Mouse (Mus musculus): ENCODE data around the gene Shank2. TPM values are rescaled to one million over a fixed set of nuclear protein-coding genes. Genes with fewer than 3 reads are reported as not detected.

Shank2 gene
- total RNA-seq, 1 experiment, result 0.94 TPM

DNA sequence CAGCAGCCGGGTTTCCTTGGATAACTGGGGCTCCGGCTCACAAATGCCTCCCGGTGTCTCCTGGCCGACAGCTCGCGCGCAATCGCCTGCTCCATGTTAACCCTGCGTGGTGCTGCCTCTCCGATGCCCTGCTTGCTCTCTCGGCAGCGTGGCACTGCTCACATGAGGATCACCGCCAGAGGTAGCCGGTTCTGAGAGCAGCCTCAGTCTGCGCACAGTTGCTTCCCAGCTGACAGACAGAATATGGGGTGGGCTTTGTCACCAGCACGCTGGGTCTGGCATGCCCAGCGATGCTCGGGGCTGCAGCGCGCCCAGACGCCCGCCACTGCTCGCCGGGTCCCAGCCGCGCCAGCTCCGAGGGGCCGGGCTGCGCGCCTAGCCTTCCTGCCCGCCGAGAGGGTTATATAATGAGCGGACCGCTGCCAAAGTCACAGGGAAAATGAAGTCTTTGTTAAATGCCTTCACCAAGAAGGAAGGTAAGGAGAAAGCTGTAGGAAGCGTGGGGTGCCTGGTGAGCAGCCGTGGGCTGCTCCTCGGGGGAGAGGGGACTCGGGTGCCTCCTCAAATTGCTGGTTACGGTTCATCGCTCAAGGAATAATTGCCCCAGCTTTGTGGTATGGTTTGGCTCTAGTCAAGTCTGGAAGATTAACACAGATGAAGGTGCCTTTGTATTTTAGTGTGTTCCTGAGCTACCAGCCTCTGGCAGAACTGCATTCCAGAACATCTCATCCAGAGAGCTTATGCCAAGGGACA is 173.9 kb downstream of the Shank2 start:
- Histone ChIP-seq H3K9ac (ENCODE audit: insufficient read depth, low read depth, low read length, poor library complexity, severe bottlenecking) (peak overlapping the region; percentile 42), H3K4me1 (ENCODE audit: control insufficient read depth in 2 of 2, insufficient read depth in 2 of 2, low read length in 2 of 2, poor library complexity in 1 of 2) (no peaks in the 10 kb centered on the region), H3K4me3 (ENCODE audit: insufficient read depth in 1 of 2, low read depth in 1 of 2, low read length in 2 of 2, poor library complexity in 1 of 2, severe bottlenecking in 1 of 2) (peak overlapping the region; percentile 57 to 62), H3K27ac (ENCODE audit: insufficient read depth, low read depth, low read length, poor library complexity, severe bottlenecking) (no peak overlapping the region), H3K9me3 (ENCODE audit: control insufficient read depth, insufficient read depth, low read depth, low read length) (no peaks in the 10 kb centered on the region), H3K36me3 (ENCODE audit: control insufficient read depth, insufficient read depth, low read length, poor library complexity, severe bottlenecking) (no peaks in the 10 kb centered on the region)
- in situ Hi-C loops (cut with MboI; ENCODE audit: low sequenced_read_pairs in 2 of 2, unreplicated experiment in 2 of 2), result no loop called here
- TF ChIP-seq MAFK (IDR thresholded peaks at IDR 0.05; ENCODE audit: insufficient read depth, low read depth, low read length), result no peak
- no peak for TF ChIP-seq ZC3H11A (IDR thresholded peaks at IDR 0.05; ENCODE audit: borderline replicate concordance, low read depth, low read length)
- TF ChIP-seq ZNF384 (IDR thresholded peaks at IDR 0.05; ENCODE audit: low read depth, low read length), result no peak
- TF ChIP-seq HCFC1 (IDR thresholded peaks at IDR 0.05; ENCODE audit: borderline replicate concordance, insufficient read depth, low read length), result no peak
- TF ChIP-seq CHD2 (IDR thresholded peaks at IDR 0.05; ENCODE audit: low read depth, low read length), result no peak
- DNase-seq (ENCODE audit: low read depth, low spot score), result no peak

DNA sequence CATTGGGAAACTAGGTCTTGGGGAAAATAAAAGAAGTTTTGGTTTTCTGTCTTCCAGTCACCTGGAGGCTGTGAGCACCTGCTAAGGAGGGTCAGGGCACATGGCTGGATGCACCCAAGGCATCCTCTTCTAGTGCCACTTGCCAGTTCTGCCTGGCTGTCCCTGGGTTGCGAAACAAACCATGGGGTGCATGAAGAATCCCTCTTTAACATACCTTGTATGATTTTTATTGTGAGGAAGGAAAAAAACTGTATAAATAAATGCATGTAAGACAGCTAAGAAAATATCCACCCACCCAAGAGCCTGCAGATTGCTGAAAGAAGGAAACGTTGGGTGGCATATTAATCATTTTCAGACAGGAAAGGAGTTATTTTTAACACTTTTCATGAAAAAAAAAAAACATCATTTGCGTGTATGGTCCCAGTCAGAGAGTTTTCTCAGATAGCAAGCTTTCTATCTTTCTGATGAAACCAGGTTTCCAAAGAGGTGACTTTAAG is 174.6 kb downstream of the Shank2 start:
- TF ChIP-seq HCFC1 (IDR thresholded peaks at IDR 0.05; ENCODE audit: borderline replicate concordance, insufficient read depth, low read length) (no peak), ZC3H11A (IDR thresholded peaks at IDR 0.05; ENCODE audit: borderline replicate concordance, low read depth, low read length) (no peak), MAFK (IDR thresholded peaks at IDR 0.05; ENCODE audit: insufficient read depth, low read depth, low read length) (no peak), CHD2 (IDR thresholded peaks at IDR 0.05; ENCODE audit: low read depth, low read length) (no peak), ZNF384 (IDR thresholded peaks at IDR 0.05; ENCODE audit: low read depth, low read length) (no peak)
- in situ Hi-C loops (cut with MboI; ENCODE audit: low sequenced_read_pairs in 2 of 2, unreplicated experiment in 2 of 2), result no loop called here
- no peak overlapping the region for H3K9ac ChIP-seq (ENCODE audit: insufficient read depth, low read depth, low read length, poor library complexity, severe bottlenecking)
- H3K4me1 ChIP-seq (ENCODE audit: control insufficient read depth in 2 of 2, insufficient read depth in 2 of 2, low read length in 2 of 2, poor library complexity in 1 of 2), result no peaks in the 10 kb centered on the region
- no peak overlapping the region for H3K4me3 ChIP-seq (ENCODE audit: insufficient read depth in 1 of 2, low read depth in 1 of 2, low read length in 2 of 2, poor library complexity in 1 of 2, severe bottlenecking in 1 of 2)
- no peaks in the 10 kb centered on the region for H3K36me3 ChIP-seq (ENCODE audit: control insufficient read depth, insufficient read depth, low read length, poor library complexity, severe bottlenecking)
- no peak overlapping the region for H3K27ac ChIP-seq (ENCODE audit: insufficient read depth, low read depth, low read length, poor library complexity, severe bottlenecking)
- no peak for DNase-seq (ENCODE audit: low read depth, low spot score)
- H3K9me3 ChIP-seq (ENCODE audit: control insufficient read depth, insufficient read depth, low read depth, low read length), result no peaks in the 10 kb centered on the region

DNA sequence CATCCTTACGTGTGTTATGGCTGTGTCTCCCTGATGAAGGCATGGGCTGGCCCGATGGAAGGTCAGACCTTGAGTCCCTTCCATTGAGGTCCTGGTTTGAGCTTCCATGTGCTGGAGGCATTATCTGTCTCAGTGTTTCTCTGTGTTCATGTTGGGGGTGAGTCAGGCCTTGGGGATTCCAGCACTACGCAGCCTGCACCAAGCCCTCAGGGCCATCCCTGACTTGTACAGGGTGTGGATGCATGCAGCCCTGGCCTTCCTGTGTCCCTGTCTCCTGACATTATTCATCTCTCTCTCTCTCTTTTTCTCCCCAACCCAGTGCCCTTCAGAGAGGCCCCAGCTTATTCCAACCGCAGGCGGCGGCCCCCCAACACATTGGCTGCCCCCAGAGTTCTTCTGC is 177.7 kb downstream of the Shank2 start:
- Histone ChIP-seq H3K4me1 (ENCODE audit: control insufficient read depth in 2 of 2, insufficient read depth in 2 of 2, low read length in 2 of 2, poor library complexity in 1 of 2) (no peaks in the 10 kb centered on the region), H3K9me3 (ENCODE audit: control insufficient read depth, insufficient read depth, low read depth, low read length) (no peaks in the 10 kb centered on the region), H3K9ac (ENCODE audit: insufficient read depth, low read depth, low read length, poor library complexity, severe bottlenecking) (no peak overlapping the region), H3K4me3 (ENCODE audit: insufficient read depth in 1 of 2, low read depth in 1 of 2, low read length in 2 of 2, poor library complexity in 1 of 2, severe bottlenecking in 1 of 2) (no peak overlapping the region), H3K27ac (ENCODE audit: insufficient read depth, low read depth, low read length, poor library complexity, severe bottlenecking) (no peak overlapping the region), H3K36me3 (ENCODE audit: control insufficient read depth, insufficient read depth, low read length, poor library complexity, severe bottlenecking) (no peaks in the 10 kb centered on the region)
- no peak for DNase-seq (ENCODE audit: low read depth, low spot score)
- TF ChIP-seq CHD2 (IDR thresholded peaks at IDR 0.05; ENCODE audit: low read depth, low read length) (no peak), ZNF384 (IDR thresholded peaks at IDR 0.05; ENCODE audit: low read depth, low read length) (no peak), HCFC1 (IDR thresholded peaks at IDR 0.05; ENCODE audit: borderline replicate concordance, insufficient read depth, low read length) (no peak), MAFK (IDR thresholded peaks at IDR 0.05; ENCODE audit: insufficient read depth, low read depth, low read length) (no peak), ZC3H11A (IDR thresholded peaks at IDR 0.05; ENCODE audit: borderline replicate concordance, low read depth, low read length) (no peak)
- in situ Hi-C loops (cut with MboI; ENCODE audit: low sequenced_read_pairs in 2 of 2, unreplicated experiment in 2 of 2), result no loop called here

DNA sequence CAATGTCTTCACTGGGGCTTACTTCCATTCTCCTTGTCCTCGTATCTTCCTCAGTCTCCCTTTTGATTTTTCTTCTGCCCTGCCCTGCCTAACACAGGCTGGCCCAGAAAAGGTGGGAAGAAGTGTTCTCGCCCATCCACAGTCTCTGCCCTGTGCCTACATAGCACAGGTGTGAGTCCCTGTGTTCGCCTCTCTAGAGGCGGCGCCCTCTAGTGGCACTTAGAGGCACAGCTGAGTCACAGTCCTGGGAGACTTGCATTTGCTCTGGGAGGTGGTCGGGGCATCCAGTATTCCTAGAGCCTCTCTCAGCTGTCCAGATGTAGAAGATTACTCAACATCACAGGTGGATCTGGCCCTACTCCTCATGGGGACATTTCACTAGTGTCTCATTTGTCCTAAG is 179.2 kb downstream of the Shank2 start:
- Histone ChIP-seq H3K27ac (ENCODE audit: insufficient read depth, low read depth, low read length, poor library complexity, severe bottlenecking) (no peak overlapping the region), H3K4me1 (ENCODE audit: control insufficient read depth in 2 of 2, insufficient read depth in 2 of 2, low read length in 2 of 2, poor library complexity in 1 of 2) (no peaks in the 10 kb centered on the region)
- peak; percentile 62 for DNase-seq (ENCODE audit: low read depth, low spot score)

More for the DNA sequence above, 179.2 kb downstream of the Shank2 start:
- no peaks in the 10 kb centered on the region for H3K36me3 ChIP-seq (ENCODE audit: control insufficient read depth, insufficient read depth, low read length, poor library complexity, severe bottlenecking)
- no peak overlapping the region for H3K4me3 ChIP-seq (ENCODE audit: insufficient read depth in 1 of 2, low read depth in 1 of 2, low read length in 2 of 2, poor library complexity in 1 of 2, severe bottlenecking in 1 of 2)
- TF ChIP-seq ZNF384 (IDR thresholded peaks at IDR 0.05; ENCODE audit: low read depth, low read length), result no peak
- no peak for TF ChIP-seq HCFC1 (IDR thresholded peaks at IDR 0.05; ENCODE audit: borderline replicate concordance, insufficient read depth, low read length)
- TF ChIP-seq MAFK (IDR thresholded peaks at IDR 0.05; ENCODE audit: insufficient read depth, low read depth, low read length), result peak; percentile 37; the same call in 1 of the 2 replicates
- TF ChIP-seq ZC3H11A (IDR thresholded peaks at IDR 0.05; ENCODE audit: borderline replicate concordance, low read depth, low read length), result peak; percentile 44; the same call in 1 of the 2 replicates
- no peak for TF ChIP-seq CHD2 (IDR thresholded peaks at IDR 0.05; ENCODE audit: low read depth, low read length)
- in situ Hi-C loops (cut with MboI; ENCODE audit: low sequenced_read_pairs in 2 of 2, unreplicated experiment in 2 of 2), result loop anchor here in 1 of 2 experiments (10.0 kb wide), 1 partner anchor 86 kb away; no protein-coding TSS in a partner anchor
- no peaks in the 10 kb centered on the region for H3K9me3 ChIP-seq (ENCODE audit: control insufficient read depth, insufficient read depth, low read depth, low read length)
- H3K9ac ChIP-seq (ENCODE audit: insufficient read depth, low read depth, low read length, poor library complexity, severe bottlenecking), result no peak overlapping the region
